Mouse (Mus musculus) ES-E14 (cell line): ENCODE results near the gene Mb21d2. TPM values are rescaled to one million over a fixed set of nuclear protein-coding genes. Genes with fewer than 3 reads are reported as not detected.

Experiments
- DNase-seq: peaks from one replicate; pipeline ENCODE4 v3.0.0-alpha.2; 2013; ENCODE audit warnings: low read depth, low spot score
- H3K27ac ChIP-seq: 2 replicates; pipeline ENCODE4 v1.5.1; 2012; ENCODE audit warnings: low read depth, mild to moderate bottlenecking, low read length, moderate library complexity, mixed read lengths; ENCODE audit not compliant: poor library complexity, insufficient read depth, severe bottlenecking
- H3K36me3 ChIP-seq: 2 replicates; pipeline ENCODE4 v1.6.1; 2012; ENCODE audit warnings: mild to moderate bottlenecking, low read length, moderate library complexity, mixed read lengths; ENCODE audit not compliant: control insufficient read depth, poor library complexity, insufficient read depth, severe bottlenecking
- H3K4me1 ChIP-seq, 2 experiments: fragments of 150-350 bp in 1 of 2; sonication (generic) in 1 of 2; 2 replicates each; pipeline ENCODE4 v1.6.1; 2012; ENCODE audit warnings: low read length in 2 of 2, mild to moderate bottlenecking in 1 of 2, mixed read lengths in 1 of 2; ENCODE audit not compliant: control insufficient read depth in 2 of 2, insufficient read depth in 2 of 2, poor library complexity in 1 of 2
- H3K4me3 ChIP-seq, 2 experiments: fragments of 150-350 bp in 1 of 2; sonication (generic) in 1 of 2; 2 replicates each; pipeline ENCODE4 v1.5.1; 2012; ENCODE audit warnings: low read length in 2 of 2, low read depth in 1 of 2, mild to moderate bottlenecking in 1 of 2, mixed read lengths in 1 of 2; ENCODE audit not compliant: insufficient read depth in 1 of 2, poor library complexity in 1 of 2, severe bottlenecking in 1 of 2
- H3K9ac ChIP-seq: 2 replicates; pipeline ENCODE4 v1.6.1; 2012; ENCODE audit warnings: low read depth, mild to moderate bottlenecking, low read length, mixed read lengths; ENCODE audit not compliant: poor library complexity, insufficient read depth, severe bottlenecking
- H3K9me3 ChIP-seq: fragments of 150-350 bp; sonication (generic); 2 replicates; pipeline ENCODE4 v1.6.1; 2012; ENCODE audit warnings: low read depth, mild to moderate bottlenecking, low read length; ENCODE audit not compliant: control insufficient read depth, insufficient read depth
- CHD2 ChIP-seq: IDR thresholded peaks from 2 replicates; pipeline ENCODE4 v1.6.1; 2014; ENCODE audit warnings: mild to moderate bottlenecking, low read depth, low read length, inconsistent platforms
- HCFC1 ChIP-seq: IDR thresholded peaks from 2 replicates; pipeline ENCODE4 v1.6.1; 2012; ENCODE audit warnings: low read length, inconsistent platforms, borderline replicate concordance; ENCODE audit not compliant: insufficient read depth
- MAFK ChIP-seq: IDR thresholded peaks from 2 replicates; pipeline ENCODE4 v1.6.1; 2014; ENCODE audit warnings: mild to moderate bottlenecking, low read depth, low read length, inconsistent platforms; ENCODE audit not compliant: insufficient read depth
- ZC3H11A ChIP-seq: IDR thresholded peaks from 2 replicates; pipeline ENCODE4 v1.6.1; 2012; ENCODE audit warnings: low read depth, mild to moderate bottlenecking, inconsistent platforms, low read length, borderline replicate concordance
- ZNF384 ChIP-seq: IDR thresholded peaks from 2 replicates; pipeline ENCODE4 v1.6.1; 2012; ENCODE audit warnings: low read depth, low read length, inconsistent platforms
- in situ Hi-C, 2 experiments: fragments of 600-800 bp; cut with MboI; formaldehyde crosslinking; loops; one replicate each; pipeline ENCODE4 v1.15.1; 2025; ENCODE audit warnings: low sequenced_read_pairs in 2 of 2, inconsistent platforms in 1 of 2; ENCODE audit not compliant: unreplicated experiment in 2 of 2
- total RNA-seq: library from RNA; depleted of rRNA; stranded (reverse); fragments of 300-350 nt; gene quantifications from 2 replicates; pipeline ENCODE4 v1.2.3, GENCODE M21; 2012; rRNA removed

Mb21d2 gene
- 11.9 and 15.3 TPM in 2 replicates for total RNA-seq

GRCm38 (mm10) chr16:28928815-28929685 lies at the start of gene Mb21d2:
Gene Mb21d2, minus strand, starts transcription at chr16:28929673.
- no peaks in the 10 kb centered on the region for H3K9me3 ChIP-seq
- in situ Hi-C loops = no loop called here

GRCm38 (mm10) chr16:28966236-28966635 lies 36.8 kb upstream of the Mb21d2 start:
- DNase-seq = no peak
- Histone ChIP-seq H3K36me3 (no peaks in the 10 kb centered on the region), H3K9me3 (no peaks in the 10 kb centered on the region), H3K4me3 (no peak overlapping the region), H3K27ac (no peak overlapping the region), H3K9ac (no peak overlapping the region), H3K4me1 (no peaks in the 10 kb centered on the region)
- TF ChIP-seq HCFC1 (no peak), ZC3H11A (no peak), CHD2 (no peak), ZNF384 (no peak), MAFK (no peak)
- in situ Hi-C loops = no loop called here

More at GRCm38 (mm10) chr16:28928815-28929685, at the start of gene Mb21d2:
- DNase-seq = peak; percentile 74
- H3K4me1 ChIP-seq = peaks cover 6 to 17% of the 10 kb centered on the region in 2 experiments; a peak in 2 of 4 replicates
- 0 out of 2 replicates have a peak, but pooled peaks have one; percentile 41 for TF ChIP-seq HCFC1
- no peak for TF ChIP-seq MAFK
- TF ChIP-seq ZC3H11A = no peak
- H3K36me3 ChIP-seq = peaks cover 2% of the 10 kb centered on the region
- H3K4me3 ChIP-seq = peak within 1 kb of the TSS; percentile 87 to 89
- peak within 1 kb of the TSS; percentile 86 for H3K27ac ChIP-seq
- H3K9ac ChIP-seq = peak within 1 kb of the TSS; percentile 92

GRCm38 (mm10) chr16:28964048-28964447 lies 34.6 kb upstream of the Mb21d2 start:
- Histone ChIP-seq H3K27ac (no peak overlapping the region), H3K9ac (no peak overlapping the region), H3K4me1 (no peaks in the 10 kb centered on the region), H3K36me3 (no peaks in the 10 kb centered on the region), H3K9me3 (no peaks in the 10 kb centered on the region), H3K4me3 (no peak overlapping the region)
- in situ Hi-C loops = no loop called here
- TF ChIP-seq HCFC1 = no peak
- TF ChIP-seq MAFK = no peak
- TF ChIP-seq ZNF384 = no peak
- TF ChIP-seq CHD2 = no peak
- TF ChIP-seq ZC3H11A = no peak
- no peak for DNase-seq

GRCm38 (mm10) chr16:28962987-28963386 lies 33.5 kb upstream of the Mb21d2 start:
- H3K9me3 ChIP-seq = no peaks in the 10 kb centered on the region
- no peak overlapping the region for H3K27ac ChIP-seq
- TF ChIP-seq HCFC1 = no peak
- TF ChIP-seq CHD2 = no peak
- TF ChIP-seq ZC3H11A = no peak
- no peak for TF ChIP-seq MAFK
- TF ChIP-seq ZNF384 = no peak
- H3K9ac ChIP-seq = no peak overlapping the region
- H3K36me3 ChIP-seq = no peaks in the 10 kb centered on the region
- H3K4me1 ChIP-seq = no peaks in the 10 kb centered on the region
- H3K4me3 ChIP-seq = no peak overlapping the region
- DNase-seq = no peak
- in situ Hi-C loops = no loop called here

- DNase-seq = no peak
- Histone ChIP-seq H3K4me3 (no peak overlapping the region), H3K27ac (no peak overlapping the region), H3K9me3 (no peaks in the 10 kb centered on the region), H3K4me1 (0 out of 4 replicates have a peak, but pooled peaks cover 0 to 2% of the 10 kb centered on the region in 2 experiments), H3K36me3 (no peaks in the 10 kb centered on the region), H3K9ac (no peak overlapping the region)
- TF ChIP-seq MAFK (no peak), ZC3H11A (no peak)
- in situ Hi-C loops = no loop called here
Measured at GRCm38 (mm10) chr16:28949810-28950209, 20.3 kb upstream of the Mb21d2 start.
